Mouse (Mus musculus) embryo, embryonic 10.5 days (tissue): ENCODE measurements around the gene Ndufc2.
A peak's percentile ranks its signal among the peaks of the same experiment; 100 is the strongest.

Experiments used
- DNase-seq: peaks from one replicate; pipeline ENCODE4 v3.0.0-alpha.2; 2015; ENCODE audit warnings: low spot score

The Ndufc2 gene

DNA sequence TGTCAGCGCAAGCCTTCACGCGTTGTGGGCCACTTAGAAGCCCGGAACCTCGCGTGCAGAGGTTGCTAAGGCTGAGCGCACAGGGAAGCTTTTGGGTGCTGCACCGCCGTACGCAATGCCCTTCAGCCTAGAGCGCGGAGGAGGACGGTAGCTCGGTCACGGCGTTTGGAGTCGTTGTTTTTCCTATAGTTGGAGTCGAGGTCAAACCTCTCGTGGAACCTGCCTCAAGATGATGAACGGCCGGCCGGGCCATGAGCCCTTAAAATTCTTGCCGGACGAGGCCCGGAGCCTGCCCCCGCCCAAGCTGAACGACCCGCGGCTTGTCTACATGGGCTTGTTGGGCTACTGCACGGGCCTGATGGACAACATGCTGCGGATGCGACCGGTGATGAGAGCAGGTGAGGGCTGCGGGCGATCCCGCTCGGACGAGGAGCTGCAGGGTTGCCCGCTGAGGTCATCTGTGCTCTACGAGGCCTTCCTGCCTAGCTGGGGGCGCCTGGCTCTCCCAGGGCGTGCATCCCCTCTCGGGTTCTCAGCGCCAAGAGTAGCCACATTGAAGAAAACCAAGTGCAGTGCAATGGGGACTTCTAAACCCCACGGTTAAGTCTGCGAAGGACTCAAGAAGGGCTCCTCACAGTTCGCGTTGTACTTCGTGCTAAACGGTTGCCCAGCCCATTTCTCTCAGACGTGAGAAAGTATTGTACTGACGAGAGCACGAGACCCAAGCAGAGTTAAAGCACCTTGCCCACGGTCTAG lies at the start of gene Ndufc2:
Gene Ndufc2, plus strand, starts transcription at position 44 of the 756 bp plus-strand sequence.
- DNase-seq = peak; percentile 88

DNA sequence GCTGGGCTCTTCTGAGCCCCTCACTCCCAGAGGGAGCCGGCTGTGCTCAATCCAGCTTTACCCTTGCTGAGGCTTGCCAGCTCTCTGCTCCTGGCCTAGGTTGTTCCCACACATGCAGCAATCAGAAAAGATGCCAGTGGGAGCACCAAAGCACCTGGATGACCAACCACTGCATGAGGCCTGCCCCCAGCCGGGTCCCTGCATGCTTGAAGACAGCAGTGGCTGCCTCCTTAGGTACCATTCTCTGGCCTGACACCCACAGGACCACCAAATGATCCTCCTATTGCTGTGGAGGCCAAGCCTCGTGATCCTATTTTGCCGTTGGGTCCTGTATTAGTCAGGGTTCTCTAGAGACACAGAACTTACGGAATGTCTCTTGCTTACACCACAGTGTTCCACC lies 48.9 kb upstream of the Ndufc2 start:
- no peak for DNase-seq

DNA sequence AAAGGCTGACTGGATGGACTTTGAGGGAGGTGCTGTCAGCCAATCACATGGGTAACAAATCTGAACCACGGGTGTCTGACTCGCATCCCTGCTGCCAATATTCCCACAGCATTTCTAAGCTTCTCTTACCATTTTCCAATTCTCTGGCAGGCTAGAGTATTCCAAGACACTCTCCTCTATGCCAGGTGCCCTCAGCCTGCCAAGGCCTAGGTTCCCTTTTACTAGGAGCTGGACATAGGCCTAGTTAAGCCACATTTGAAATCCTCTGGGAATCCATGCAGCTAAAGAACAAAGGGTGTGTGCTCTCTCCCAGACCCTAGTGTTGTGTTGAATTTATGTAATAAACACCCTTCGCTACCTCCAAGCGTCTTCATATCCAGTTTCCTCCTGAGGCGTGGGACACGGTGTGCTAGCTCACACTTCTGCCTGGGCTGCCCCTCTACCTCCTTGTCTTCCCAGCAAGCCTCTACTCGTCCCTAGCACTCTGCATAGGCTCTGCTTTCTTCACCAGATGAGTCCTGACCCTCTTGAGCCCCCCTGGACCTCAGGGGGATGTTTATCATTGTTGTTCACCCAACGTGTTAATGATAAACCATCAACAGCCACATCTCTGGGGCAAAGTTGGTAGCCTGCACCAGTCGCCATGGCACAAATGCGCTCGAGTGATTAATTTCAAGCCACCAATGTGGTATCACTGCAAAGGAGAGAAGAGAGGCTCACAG lies 47.9 kb upstream of the Ndufc2 start:
- DNase-seq = no peak

DNA sequence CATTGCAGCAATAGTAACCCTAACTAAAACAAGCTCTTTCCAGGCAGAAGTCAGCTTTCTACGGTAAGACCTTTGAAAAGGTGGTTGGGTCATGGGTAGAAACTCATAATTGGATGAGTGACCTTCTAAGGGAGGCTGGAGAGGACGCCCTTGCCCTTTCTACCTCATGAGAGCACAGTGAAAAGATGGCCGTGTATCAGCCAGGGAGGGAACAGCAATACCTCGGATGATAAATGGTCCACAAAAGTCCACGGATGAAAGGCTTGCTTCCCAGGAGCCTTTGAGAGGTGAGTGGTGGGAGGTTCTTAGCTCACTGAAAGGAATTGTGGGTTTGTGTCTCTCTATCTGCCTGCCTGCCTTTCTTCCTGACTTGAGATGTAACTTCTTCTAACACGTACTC lies 46.4 kb upstream of the Ndufc2 start:
- DNase-seq = no peak

DNA sequence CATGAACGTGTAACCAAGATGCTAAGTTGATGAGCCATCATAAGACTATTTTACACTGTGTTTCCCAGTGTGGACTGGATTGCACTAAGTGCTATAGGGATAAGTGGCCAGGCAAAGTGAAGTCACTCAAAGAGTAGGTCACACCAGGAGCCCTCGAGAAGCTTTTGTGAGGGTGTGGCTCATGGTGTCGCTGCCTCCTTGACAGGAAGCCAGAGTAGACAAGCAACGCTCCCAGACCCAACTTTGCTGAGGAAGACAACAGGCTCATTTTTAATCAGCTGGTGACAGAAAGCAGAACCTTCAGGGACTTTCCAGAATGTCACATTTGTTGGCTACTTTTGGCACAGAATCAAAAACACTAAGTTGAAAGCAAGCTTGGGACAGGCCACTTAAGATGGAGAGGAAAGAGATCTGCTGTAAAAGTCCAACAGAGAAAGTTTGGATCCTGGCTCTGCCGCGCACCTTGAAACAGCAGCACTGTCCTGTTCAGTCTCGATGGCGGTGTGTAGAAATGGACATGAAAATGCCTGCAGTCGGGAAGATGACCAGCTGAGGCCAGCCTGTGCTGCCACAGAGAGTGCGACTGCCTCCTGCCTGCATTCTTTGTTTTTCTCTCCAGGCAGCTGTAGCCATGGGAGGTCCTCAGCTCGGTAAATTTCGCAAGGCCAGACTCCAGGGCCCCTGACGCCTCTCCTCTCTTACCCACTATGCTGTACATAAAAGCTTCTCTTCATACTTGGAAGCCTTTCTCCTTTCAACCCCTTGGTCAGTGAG lies 44.5 kb upstream of the Ndufc2 start:
- DNase-seq = no peak

DNA sequence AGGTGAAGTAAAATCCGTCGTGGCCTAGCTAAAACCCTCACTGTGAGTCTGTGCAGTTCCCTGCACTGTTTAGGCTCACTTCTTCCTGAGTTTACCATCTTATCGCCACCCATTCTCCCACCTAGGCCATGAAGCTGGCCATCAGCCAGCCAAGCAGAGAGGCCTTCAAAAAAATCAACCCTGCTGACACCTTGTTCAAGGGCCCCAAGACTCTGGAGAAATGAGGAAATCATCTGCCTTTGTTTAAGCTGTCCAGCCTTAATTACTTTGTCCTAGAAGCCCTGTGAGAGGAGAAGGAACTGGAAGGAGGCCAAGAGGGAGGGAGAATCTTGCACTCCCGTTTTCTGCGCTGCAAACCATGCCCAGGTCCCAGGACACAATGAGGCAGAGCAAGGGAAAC lies 43.5 kb upstream of the Ndufc2 start:
- no peak for DNase-seq

DNA sequence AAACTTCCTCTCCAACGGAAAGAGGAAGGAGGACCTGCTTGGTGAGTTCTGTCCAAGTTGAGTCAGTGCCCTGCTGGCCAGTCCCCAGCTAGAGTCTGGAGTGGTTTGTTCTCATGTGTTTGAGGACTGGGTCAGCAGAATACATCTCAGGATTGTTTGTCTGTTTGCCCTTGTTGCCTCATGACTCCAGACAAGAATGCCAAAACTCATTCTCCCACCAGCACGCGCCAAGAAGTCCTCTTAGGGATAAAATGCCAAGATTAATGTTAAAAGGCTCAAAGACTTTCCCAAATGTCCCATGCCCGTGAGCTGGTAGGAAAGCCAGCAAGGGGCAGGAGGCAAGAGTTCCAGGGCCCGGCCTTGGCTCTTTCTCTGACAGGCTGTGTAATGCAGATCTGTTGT lies 42.9 kb upstream of the Ndufc2 start:
- no peak for DNase-seq

DNA sequence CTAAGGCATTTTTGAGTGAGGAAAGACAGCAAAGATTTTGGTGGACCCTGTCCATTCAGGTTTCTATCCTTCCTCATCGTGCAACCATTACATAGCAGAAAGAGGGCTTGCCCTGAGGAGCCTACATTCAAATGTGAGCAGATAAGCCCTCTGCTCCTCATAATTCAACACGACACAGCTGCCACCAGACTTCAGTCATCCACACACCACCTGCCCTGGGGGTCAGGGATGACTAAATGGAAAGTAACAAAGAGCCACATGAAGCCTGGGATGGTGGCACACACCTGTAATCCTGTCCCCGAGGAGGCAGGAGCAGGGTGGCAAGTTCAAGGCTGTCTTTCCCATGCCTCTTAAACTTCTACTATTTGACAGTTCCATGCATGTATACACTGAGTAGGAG lies 42.0 kb upstream of the Ndufc2 start:
- no peak for DNase-seq

DNA sequence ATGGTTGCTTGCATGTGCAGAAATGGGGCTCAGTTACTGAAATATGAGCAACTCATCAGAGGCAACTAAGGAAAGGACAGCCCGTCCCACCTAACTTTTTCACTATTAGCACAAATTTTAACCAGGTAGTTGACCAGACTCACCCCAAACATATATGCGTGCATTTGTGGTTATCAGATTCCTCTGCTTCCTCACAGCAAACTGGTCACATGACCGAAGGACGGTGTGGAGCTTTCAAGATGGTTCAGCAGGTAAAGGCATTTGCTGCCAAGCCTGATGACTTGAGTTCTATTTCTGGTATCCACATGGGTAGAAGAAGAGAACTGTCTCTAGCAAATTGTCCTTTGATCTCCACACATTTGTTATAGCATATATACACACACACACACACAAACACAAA lies 41.5 kb upstream of the Ndufc2 start:
- DNase-seq = no peak

DNA sequence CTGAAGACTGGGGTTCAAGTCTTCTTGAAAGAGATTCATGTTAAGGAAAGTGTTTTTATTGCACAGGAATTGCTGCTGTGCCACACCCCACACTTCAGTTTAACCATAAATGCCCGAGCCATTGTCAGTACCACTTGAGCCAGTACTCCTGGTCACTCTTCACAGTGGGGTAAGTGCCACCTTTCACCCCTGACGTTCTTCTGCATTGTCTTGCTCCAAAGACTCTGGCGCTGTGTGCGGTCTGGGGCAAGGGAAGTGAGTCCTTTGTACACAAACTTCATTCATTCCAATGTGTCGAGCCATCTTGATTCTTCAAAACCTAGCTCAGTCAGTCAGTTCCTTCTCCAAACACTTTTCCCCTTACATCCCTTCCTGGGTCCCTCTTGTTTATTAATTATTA lies 39.6 kb upstream of the Ndufc2 start:
- DNase-seq = no peak

DNA sequence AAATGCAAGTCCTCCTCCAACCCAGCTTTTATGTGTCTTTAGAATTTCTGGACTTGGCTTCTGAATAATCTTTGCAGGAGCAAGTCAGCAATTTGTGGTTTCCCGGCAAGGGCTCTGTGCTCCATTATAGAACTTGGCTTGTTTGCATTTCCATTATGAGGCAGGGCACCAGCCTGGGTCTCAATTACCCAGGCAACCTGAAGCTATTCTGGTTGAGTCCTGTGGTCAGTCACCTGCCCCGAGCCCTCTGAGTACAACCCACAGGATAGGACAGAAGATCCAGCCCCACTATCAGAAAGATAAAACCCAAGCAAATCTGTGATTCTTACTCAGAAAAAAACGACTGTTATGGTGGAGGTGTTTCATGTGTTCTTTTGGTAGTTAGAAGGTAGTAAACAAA lies 38.8 kb upstream of the Ndufc2 start:
- DNase-seq = no peak

DNA sequence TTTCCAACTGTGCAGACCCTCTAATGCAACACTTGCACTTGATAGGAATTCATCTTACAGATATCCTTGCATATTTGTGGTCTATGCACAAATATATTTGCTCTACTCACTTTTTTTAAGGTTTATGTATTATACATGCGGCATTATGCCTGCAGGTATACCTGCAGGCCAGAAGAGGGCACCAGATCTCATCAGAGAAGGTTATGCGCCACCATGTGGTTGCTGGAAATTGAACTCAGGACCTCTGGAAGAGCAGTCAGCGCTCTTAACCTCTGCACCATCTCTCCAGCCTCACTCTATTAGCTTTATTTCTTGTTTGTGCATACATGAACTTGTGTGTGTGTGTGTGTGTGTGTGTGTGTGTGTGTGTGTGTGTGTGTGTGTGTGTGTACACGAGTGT lies 38.3 kb upstream of the Ndufc2 start:
- peak; percentile 68 for DNase-seq

DNA sequence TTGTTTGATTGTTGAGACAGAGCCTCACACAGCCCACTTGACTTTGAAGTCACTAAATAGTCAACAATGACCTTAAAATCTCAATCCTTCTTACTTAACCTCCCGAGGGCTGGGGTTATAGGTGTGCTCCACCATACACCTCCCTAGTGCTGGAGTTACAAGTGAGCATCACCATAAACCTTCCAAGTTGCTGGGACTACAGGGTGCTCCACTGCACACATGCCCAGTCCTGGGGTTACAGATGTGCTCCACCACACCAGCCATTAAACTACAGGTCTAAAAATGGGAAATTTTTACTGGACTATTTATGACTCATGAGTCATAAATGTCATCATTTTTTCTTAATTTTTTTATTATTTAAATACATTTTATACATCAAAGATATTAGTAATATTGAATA lies 33.9 kb upstream of the Ndufc2 start:
- no peak for DNase-seq

DNA sequence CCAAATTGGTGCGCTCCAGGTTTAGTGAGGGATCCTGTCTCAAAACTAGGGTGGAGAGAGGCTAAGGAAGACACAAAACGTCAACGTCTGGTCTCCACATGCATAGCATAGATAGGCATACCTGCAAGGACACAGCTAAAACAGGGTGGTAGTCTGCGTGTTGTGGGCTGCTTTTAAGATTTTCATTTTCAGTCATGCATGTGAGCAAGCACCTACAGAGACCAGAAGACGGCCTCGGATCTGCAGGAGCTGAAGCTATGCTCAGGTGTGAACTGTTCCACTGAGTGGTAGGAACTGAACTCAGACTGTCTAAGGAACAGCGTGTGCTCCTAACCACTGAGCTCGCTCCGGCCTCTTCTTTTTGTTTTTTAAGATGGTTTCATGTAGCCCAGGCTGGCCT lies 24.7 kb upstream of the Ndufc2 start:
- no peak for DNase-seq

DNA sequence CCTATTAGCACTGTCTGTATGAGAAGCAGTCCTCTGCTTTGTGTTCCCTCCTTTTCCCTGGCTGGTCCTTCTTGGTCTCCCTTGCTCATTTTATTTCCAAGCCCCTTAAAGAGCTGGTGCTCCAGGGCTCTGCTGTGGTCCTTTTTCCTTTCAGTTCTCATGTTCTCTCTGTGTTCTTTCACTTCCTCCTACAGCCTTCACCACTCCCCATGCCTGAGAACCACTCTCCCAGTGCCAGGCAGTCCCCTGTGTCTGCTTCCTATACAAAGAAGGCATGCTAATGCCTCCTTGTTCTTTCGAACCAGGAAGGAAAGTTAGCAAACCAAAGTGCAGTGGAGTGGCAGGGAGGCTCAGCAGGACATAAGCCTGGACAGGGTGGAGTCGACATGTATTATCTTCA lies 23.9 kb upstream of the Ndufc2 start:
- DNase-seq = no peak

DNA sequence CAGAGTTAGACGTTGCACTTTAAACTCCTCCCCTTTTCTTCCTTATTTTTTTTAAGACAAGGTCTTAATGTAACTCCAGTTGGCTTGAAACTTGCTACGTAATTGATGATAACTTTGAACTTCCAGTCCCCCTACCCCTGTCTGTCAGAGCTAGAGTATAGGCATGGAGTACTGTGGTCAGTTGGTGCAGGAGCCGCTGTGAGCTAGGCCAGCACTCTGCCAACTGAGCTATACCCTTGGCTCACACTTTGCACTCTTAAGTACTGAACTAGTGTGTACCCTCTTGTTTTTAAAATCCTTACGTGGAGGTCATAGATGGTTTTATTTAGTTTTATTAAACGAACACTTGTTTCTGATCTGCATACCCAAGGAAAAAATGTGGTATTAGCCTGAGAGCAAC lies 20.5 kb upstream of the Ndufc2 start:
- no peak for DNase-seq

DNA sequence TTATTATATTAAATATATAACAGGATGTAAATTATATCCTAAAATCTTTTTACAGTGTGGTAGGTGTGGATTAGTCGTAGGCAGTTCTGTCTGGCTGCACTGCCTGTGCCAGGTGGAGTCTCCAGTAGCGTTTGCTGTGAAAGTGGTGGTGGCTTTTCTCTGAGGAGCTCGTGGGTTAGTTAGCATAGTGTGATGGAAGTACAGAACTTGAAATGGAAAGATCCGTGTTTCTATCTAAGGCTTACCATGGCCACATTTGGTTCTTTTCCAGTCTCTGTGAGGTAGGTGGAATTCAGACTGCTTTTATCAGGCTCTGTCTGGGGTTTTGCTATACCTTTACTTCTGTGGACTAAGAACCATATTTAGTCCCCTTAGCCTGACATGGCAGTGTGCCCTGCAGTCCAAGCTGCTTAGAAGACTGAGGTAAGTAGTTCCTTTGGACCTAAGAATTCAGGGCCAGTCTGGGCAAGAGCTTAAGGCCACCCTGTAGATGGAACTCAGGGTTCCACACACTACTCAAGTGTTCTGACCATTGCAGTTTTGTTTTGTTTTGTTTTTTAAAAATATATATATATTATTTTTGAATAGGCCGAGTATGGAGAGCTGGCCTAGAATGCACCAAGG lies 19.2 kb upstream of the Ndufc2 start:
- DNase-seq = no peak

DNA sequence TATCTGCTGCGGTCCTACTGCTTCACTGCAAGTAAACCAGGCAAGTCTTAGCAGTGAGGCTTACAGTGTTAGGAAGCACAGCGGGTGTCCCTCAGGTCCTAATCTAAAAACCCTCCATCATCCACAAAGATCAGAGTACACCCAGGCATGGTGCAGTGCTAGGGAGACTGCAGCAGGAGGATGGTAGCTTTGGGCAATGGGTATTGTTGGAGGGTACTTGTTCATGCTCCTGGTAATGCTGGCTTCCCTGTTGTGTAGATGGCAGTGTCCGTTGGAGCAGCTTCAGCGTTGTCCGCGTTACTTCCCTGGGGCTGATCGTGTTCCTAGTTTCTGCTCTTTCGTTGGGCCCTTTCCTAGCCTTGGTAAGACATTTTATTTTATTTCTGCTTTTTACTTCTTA lies 17.1 kb upstream of the Ndufc2 start:
- no peak for DNase-seq

DNA sequence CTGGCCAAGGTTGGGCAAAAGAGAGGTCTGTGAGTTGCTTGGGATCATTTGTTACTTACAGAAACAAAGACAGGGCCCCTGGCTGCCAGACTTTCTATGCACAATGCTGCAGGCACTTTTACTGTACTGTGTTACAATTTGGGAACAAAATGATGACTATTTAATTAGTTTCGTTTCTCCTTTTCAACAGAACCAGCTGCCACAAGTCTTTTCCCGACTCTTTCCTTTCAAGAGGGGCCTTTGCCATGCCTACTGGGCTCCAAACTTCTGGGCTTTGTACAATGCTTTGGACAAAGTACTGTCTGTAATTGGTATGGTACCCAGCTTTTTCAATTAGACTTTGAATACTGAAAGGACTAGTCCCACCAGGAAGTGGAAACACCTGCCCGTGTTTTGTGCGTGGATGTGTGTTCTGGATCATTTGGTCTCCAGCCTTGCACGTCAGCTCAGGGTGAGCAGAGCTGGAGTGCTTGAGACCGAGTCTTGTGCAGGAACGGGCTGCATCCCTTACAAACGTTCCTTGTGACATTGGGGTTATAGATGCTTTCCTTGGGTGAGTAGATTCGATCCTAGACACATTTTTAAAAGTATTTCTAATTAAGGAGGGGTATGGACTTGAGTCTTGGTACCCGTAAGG lies 16.2 kb upstream of the Ndufc2 start:
- no peak for DNase-seq

DNA sequence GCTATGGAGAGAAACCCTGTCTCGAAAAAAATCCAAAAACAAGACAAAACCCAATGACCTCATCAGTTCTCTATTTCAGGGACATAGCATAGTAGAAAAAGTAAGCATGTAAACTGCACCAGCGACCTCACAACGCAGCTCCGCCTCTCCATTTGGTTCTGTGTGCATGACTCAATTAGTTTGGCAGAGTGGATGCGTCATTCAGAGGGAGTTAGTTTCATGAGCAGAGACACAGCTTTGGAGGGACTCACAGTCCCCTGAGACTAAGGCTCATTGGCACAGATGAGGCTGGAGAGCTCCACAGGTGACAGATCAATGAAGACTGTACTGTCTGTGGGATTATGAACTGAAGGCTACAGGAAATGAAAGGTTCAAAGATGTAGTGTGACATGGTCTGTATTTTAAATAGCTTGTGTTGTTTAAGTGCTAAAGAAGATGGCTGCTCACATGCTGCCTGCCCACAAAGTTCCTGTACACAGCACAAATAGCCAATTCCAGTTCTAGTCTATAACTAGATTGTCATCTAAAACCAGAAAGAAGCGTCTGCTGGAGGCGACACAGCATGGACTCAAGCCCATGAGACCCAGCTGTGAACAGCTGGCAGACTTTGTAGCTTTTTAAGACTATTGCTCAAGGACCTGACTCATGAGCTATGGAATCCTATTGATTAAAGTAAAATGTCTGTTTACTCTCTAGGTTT lies 13.5 kb upstream of the Ndufc2 start:
- DNase-seq = no peak

DNA sequence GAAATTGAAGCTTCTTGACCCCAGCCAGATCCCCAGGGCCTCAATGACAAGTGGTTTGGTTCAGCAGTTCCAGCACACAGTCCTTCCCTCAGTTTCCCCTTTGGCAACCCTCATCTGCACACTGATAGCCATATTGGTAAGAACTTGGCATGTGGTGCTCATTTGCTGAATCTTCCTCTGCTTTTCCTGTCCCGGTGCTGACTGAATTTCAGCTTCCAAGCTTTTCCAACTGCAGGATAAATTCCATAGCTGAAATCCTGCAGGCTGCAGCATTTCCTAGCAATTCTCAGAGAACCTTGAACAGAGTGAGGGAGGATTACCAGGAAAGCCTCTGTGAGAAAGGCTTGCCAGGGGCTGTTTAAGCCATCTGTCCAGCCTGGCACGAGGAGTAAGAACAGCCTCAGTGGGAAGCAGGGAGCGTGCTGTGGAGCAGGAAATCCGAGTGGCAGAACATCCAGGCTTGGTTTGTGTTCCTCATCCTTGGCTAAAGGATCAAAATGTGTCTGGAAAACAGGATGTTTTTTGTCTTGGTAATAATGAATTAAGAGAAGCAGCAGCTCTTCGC lies 12.9 kb upstream of the Ndufc2 start:
- DNase-seq = no peak
